Mouse (Mus musculus): Measurements from ENCODE around the gene Spaca3. TPM values are rescaled to one million over a fixed set of nuclear protein-coding genes. Genes with fewer than 3 reads are reported as not detected.

Spaca3 gene
- polyA plus RNA-seq, 1 experiment from 2014 or later: not detected

GRCm38 (mm10) chr11:80872509-80873474 lies 14.6 kb downstream of the Spaca3 start:
- Histone ChIP-seq H3K36me3 (replicated peaks) (no peaks in the 10 kb centered on the region), H3K9me3 (no peaks in the 10 kb centered on the region), H3K4me3 (replicated peaks) (no peak overlapping the region), H3K27ac (no peak overlapping the region), H3K4me1 (no peaks in the 10 kb centered on the region), H3K27me3 (no peaks in the 10 kb centered on the region), H3K9ac (no peak overlapping the region), H3K4me2 (no peak overlapping the region)
- no peak for ATAC-seq (ENCODE audit: low FRiP score)
- 73% methylated on average over 17 of the region's 17 CpGs for WGBS

GRCm38 (mm10) chr11:80877131-80877651 lies 19.0 kb downstream of the Spaca3 start:
- H3K4me1 ChIP-seq: no peaks in the 10 kb centered on the region
- ATAC-seq (ENCODE audit: low FRiP score): no peak
- H3K9me3 ChIP-seq: no peaks in the 10 kb centered on the region
- WGBS: 72% methylated on average over 11 of the region's 11 CpGs
- H3K27me3 ChIP-seq: no peaks in the 10 kb centered on the region
- no peak overlapping the region for H3K4me3 ChIP-seq (replicated peaks)
- no peak overlapping the region for H3K4me2 ChIP-seq
- H3K36me3 ChIP-seq (replicated peaks): no peaks in the 10 kb centered on the region
- no peak overlapping the region for H3K27ac ChIP-seq
- no peak overlapping the region for H3K9ac ChIP-seq

GRCm38 (mm10) chr11:80878026-80878425 lies 19.9 kb downstream of the Spaca3 start:
- H3K9me3 ChIP-seq: no peaks in the 10 kb centered on the region
- no peak overlapping the region for H3K4me2 ChIP-seq
- no peaks in the 10 kb centered on the region for H3K4me1 ChIP-seq
- H3K9ac ChIP-seq: no peak overlapping the region
- WGBS: 98% methylated on average over 2 of the region's 2 CpGs
- no peaks in the 10 kb centered on the region for H3K27me3 ChIP-seq
- H3K36me3 ChIP-seq (replicated peaks): no peaks in the 10 kb centered on the region
- ATAC-seq (ENCODE audit: low FRiP score): no peak
- H3K4me3 ChIP-seq (replicated peaks): no peak overlapping the region
- H3K27ac ChIP-seq: no peak overlapping the region

GRCm38 (mm10) chr11:80882229-80882810 lies 24.2 kb downstream of the Spaca3 start:
- Histone ChIP-seq H3K27me3 (peaks cover 17% of the 10 kb centered on the region), H3K9ac (no peak overlapping the region), H3K27ac (no peak overlapping the region), H3K4me3 (replicated peaks) (no peak overlapping the region), H3K9me3 (no peaks in the 10 kb centered on the region), H3K4me1 (no peaks in the 10 kb centered on the region), H3K36me3 (replicated peaks) (no peaks in the 10 kb centered on the region), H3K4me2 (no peak overlapping the region)
- 89% methylated on average over 7 of the region's 7 CpGs for WGBS
- ATAC-seq (ENCODE audit: low FRiP score): no peak

- H3K27me3 ChIP-seq: peaks cover 34% of the 10 kb centered on the region
- no peaks in the 10 kb centered on the region for H3K9me3 ChIP-seq
- H3K36me3 ChIP-seq (replicated peaks): no peaks in the 10 kb centered on the region
- H3K4me3 ChIP-seq (replicated peaks): no peak overlapping the region
- 74% methylated on average over 6 of the region's 6 CpGs for WGBS
- H3K4me1 ChIP-seq: no peaks in the 10 kb centered on the region
- no peak for ATAC-seq (ENCODE audit: low FRiP score)
- no peak overlapping the region for H3K27ac ChIP-seq
- no peak overlapping the region for H3K9ac ChIP-seq
- H3K4me2 ChIP-seq: no peak overlapping the region
Measured at GRCm38 (mm10) chr11:80884521-80885231, 26.5 kb downstream of the Spaca3 start.

- Histone ChIP-seq H3K27me3 (peaks cover 49% of the 10 kb centered on the region), H3K9me3 (no peaks in the 10 kb centered on the region), H3K27ac (no peak overlapping the region), H3K4me2 (no peak overlapping the region), H3K9ac (no peak overlapping the region), H3K4me3 (replicated peaks) (no peak overlapping the region), H3K4me1 (no peaks in the 10 kb centered on the region), H3K36me3 (replicated peaks) (no peaks in the 10 kb centered on the region)
- WGBS: 85% methylated on average over 7 of the region's 7 CpGs
- no peak for ATAC-seq (ENCODE audit: low FRiP score)
Measured at GRCm38 (mm10) chr11:80886365-80886764, 28.2 kb downstream of the Spaca3 start.

- ATAC-seq (ENCODE audit: low FRiP score): no peak
- no peaks in the 10 kb centered on the region for H3K9me3 ChIP-seq
- no peak overlapping the region for H3K27ac ChIP-seq
- no peak overlapping the region for H3K9ac ChIP-seq
- no peaks in the 10 kb centered on the region for H3K4me1 ChIP-seq
- WGBS: 59% methylated on average over 3 of the region's 3 CpGs
- no peak overlapping the region for H3K4me3 ChIP-seq (replicated peaks)
- H3K27me3 ChIP-seq: peaks cover 55% of the 10 kb centered on the region
- H3K36me3 ChIP-seq (replicated peaks): no peaks in the 10 kb centered on the region
- H3K4me2 ChIP-seq: no peak overlapping the region
Measured at GRCm38 (mm10) chr11:80887021-80887420, 28.9 kb downstream of the Spaca3 start.

GRCm38 (mm10) chr11:80889336-80890063 lies 31.3 kb downstream of the Spaca3 start:
- Histone ChIP-seq H3K4me1 (no peaks in the 10 kb centered on the region), H3K27ac (no peak overlapping the region), H3K9ac (no peak overlapping the region), H3K27me3 (peaks cover 70% of the 10 kb centered on the region), H3K9me3 (no peaks in the 10 kb centered on the region), H3K36me3 (replicated peaks) (no peaks in the 10 kb centered on the region), H3K4me3 (replicated peaks) (no peak overlapping the region), H3K4me2 (no peak overlapping the region)
- no peak for ATAC-seq (ENCODE audit: low FRiP score)
- under 1% methylated on average over 7 of the region's 7 CpGs for WGBS

- WGBS: 86% methylated on average over 3 of the region's 3 CpGs
Measured at GRCm38 (mm10) chr11:80895853-80896252, 37.7 kb downstream of the Spaca3 start.

GRCm38 (mm10) chr11:80900555-80900954 lies 42.4 kb downstream of the Spaca3 start:
- H3K9ac ChIP-seq: no peak overlapping the region
- H3K4me2 ChIP-seq: no peak overlapping the region
- no peak overlapping the region for H3K27ac ChIP-seq
- H3K4me3 ChIP-seq (replicated peaks): no peak overlapping the region
- ATAC-seq (ENCODE audit: low FRiP score): no peak
- H3K27me3 ChIP-seq: no peaks in the 10 kb centered on the region
- no peaks in the 10 kb centered on the region for H3K9me3 ChIP-seq
- no peaks in the 10 kb centered on the region for H3K36me3 ChIP-seq (replicated peaks)
- peaks cover 3% of the 10 kb centered on the region; the same call in 1 of the 2 replicates for H3K4me1 ChIP-seq
- 91% methylated on average over 4 of the region's 4 CpGs for WGBS

More at GRCm38 (mm10) chr11:80895853-80896252, 37.7 kb downstream of the Spaca3 start:
- Histone ChIP-seq H3K36me3 (replicated peaks) (no peaks in the 10 kb centered on the region), H3K4me1 (no peaks in the 10 kb centered on the region), H3K4me2 (no peak overlapping the region), H3K9me3 (no peaks in the 10 kb centered on the region), H3K27me3 (peaks cover 27% of the 10 kb centered on the region), H3K9ac (no peak overlapping the region), H3K27ac (no peak overlapping the region), H3K4me3 (replicated peaks) (no peak overlapping the region)
- no peak for ATAC-seq (ENCODE audit: low FRiP score)

- no peak overlapping the region for H3K27ac ChIP-seq
- no peaks in the 10 kb centered on the region for H3K27me3 ChIP-seq
- peaks cover 3% of the 10 kb centered on the region; the same call in 1 of the 2 replicates for H3K4me1 ChIP-seq
- WGBS: 60% methylated on average over 7 of the region's 7 CpGs
- H3K4me2 ChIP-seq: no peak overlapping the region
- no peak for ATAC-seq (ENCODE audit: low FRiP score)
- H3K9me3 ChIP-seq: no peaks in the 10 kb centered on the region
- no peak overlapping the region for H3K9ac ChIP-seq
- no peaks in the 10 kb centered on the region for H3K36me3 ChIP-seq (replicated peaks)
- no peak overlapping the region for H3K4me3 ChIP-seq (replicated peaks)
Measured at GRCm38 (mm10) chr11:80902664-80903063, 44.5 kb downstream of the Spaca3 start.
